ENCODE assay signal across 8 mouse cellular contexts in the genomic region with DNA sequence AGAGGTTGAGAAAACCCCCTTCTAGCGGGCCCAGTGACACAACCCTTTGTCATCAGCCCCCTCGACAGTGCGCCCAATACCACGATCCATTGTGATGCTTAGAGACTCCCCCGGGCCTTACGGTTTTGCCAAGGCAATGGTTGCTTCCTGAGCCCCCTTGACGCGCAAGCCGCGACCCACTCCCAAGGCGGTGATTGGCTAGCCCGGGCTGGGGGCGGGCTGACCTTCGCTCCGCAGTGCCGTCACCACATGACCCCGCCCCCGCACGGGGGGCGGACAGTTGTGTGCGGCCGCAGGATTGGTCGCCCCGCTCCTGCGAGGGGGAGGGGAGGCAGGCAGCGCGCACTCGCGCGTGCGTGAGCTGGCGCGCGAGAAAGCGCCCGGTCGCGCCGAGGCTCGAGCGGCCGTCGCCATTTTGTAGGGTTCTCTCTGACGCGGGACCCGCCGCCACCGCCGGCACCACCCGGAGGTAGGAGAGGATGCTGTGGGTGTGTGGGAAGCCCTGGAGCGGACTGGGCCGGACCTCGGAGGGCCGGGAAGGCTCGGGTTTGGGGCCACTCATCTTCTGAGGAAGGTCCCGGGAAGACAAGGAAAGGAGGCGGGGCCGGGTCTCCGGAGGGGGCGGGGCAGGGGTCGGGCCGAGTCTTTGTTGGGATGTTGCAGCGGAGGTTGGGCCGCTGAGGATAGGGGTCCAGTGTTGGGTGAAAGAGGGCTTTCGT. TPM values are rescaled to one million over a fixed set of nuclear protein-coding genes. Genes with fewer than 3 reads are reported as not detected.
DNase-seq lines count a peak whose midpoint lies in the region; ATAC-seq lines count a peak whose summit lies in the region.

Rbm4b (plus strand) TSS at position 305 of the 719 bp plus-strand sequence.

- no peaks in the 10 kb centered on the region for H3K9me3 ChIP-seq in embryonic facial prominence, embryonic 14.5 days (ENCODE audit: control insufficient read depth, low read length)
- H3K9me3 ChIP-seq in kidney, embryonic 14.5 days (ENCODE audit: control insufficient read depth, low read length), result no peaks in the 10 kb centered on the region
- no peaks in the 10 kb centered on the region for H3K9me3 ChIP-seq in limb, embryonic 15.5 days

- H3K9ac ChIP-seq in embryonic facial prominence, embryonic 14.5 days (ENCODE audit: low read depth, low read length), result peak within 1 kb of the TSS; percentile 80
- H3K9ac ChIP-seq in kidney, embryonic 14.5 days (ENCODE audit: low read depth, low read length), result peak within 1 kb of the TSS; percentile 79
- H3K9ac ChIP-seq in limb, embryonic 15.5 days, result peak within 1 kb of the TSS; percentile 85

- under 1% methylated on average over 37 of the region's 65 CpGs for WGBS in embryonic facial prominence, embryonic 14.5 days
- under 1% methylated on average over 65 of the region's 65 CpGs for WGBS in kidney, embryonic 14.5 days
- under 1% methylated on average over 65 of the region's 65 CpGs for WGBS in limb, embryonic 15.5 days

- H3K27me3 ChIP-seq in embryonic facial prominence, embryonic 14.5 days (replicated peaks; ENCODE audit: control insufficient read depth, insufficient read depth, low read length), result no peaks in the 10 kb centered on the region
- no peaks in the 10 kb centered on the region for H3K27me3 ChIP-seq in kidney, embryonic 14.5 days (ENCODE audit: control insufficient read depth, insufficient read depth, low read length)
- no peaks in the 10 kb centered on the region for H3K27me3 ChIP-seq in limb, embryonic 15.5 days

- DNase-seq in 3T3-L1 (ENCODE audit: low read depth, low spot score), result peak; percentile 92
- peak; percentile 93 to 96 for DNase-seq in adrenal gland, postnatal 4 days (ENCODE audit: low spot score in 2 of 2)
- peak; percentile 98 for DNase-seq in embryonic facial prominence, embryonic 14.5 days (ENCODE audit: low spot score)
- DNase-seq in heart, adult 9 months (ENCODE audit: low spot score in 2 of 2), result peak; percentile 95 to 96
- DNase-seq in monocyte, adult 2 months (ENCODE audit: low read depth in 1 of 2, low spot score in 2 of 2), result peak; percentile 83 to 94
- peak; percentile 96 to 97 for DNase-seq in spleen, postnatal 36 days (ENCODE audit: low spot score in 2 of 2)

- H3K4me3 ChIP-seq in embryonic facial prominence, embryonic 14.5 days (ENCODE audit: low read depth, low read length), result peak within 1 kb of the TSS; percentile 58
- H3K4me3 ChIP-seq in kidney, embryonic 14.5 days (ENCODE audit: low read length), result peak within 1 kb of the TSS; percentile 74
- peak within 1 kb of the TSS; percentile 72 for H3K4me3 ChIP-seq in limb, embryonic 15.5 days

- H3K27ac ChIP-seq in embryonic facial prominence, embryonic 14.5 days (replicated peaks; ENCODE audit: low read depth, low read length), result peak within 1 kb of the TSS; percentile 90
- H3K27ac ChIP-seq in kidney, embryonic 14.5 days (ENCODE audit: low read depth, low read length), result peak within 1 kb of the TSS; percentile 92
- H3K27ac ChIP-seq in limb, embryonic 15.5 days, result peak within 1 kb of the TSS; percentile 97

- H3K4me2 ChIP-seq in embryonic facial prominence, embryonic 14.5 days (ENCODE audit: low read depth, low read length), result peak within 1 kb of the TSS; percentile 75
- peak within 1 kb of the TSS; percentile 60 for H3K4me2 ChIP-seq in kidney, embryonic 14.5 days (replicated peaks; ENCODE audit: low read depth, low read length)
- peak within 1 kb of the TSS; percentile 68 for H3K4me2 ChIP-seq in limb, embryonic 15.5 days

- ATAC-seq in embryonic facial prominence, embryonic 14.5 days (ENCODE audit: low read depth), result peak; percentile 96
- ATAC-seq in kidney, embryonic 14.5 days (ENCODE audit: low FRiP score, low TSS enrichment), result peak; percentile 97
- ATAC-seq in limb, embryonic 15.5 days (ENCODE audit: insufficient number of reproducible peaks, low FRiP score, low TSS enrichment, low read depth), result peak; percentile 96

- peaks cover 31% of the 10 kb centered on the region for H3K36me3 ChIP-seq in embryonic facial prominence, embryonic 14.5 days (ENCODE audit: control insufficient read depth, insufficient read depth, low read length)
- peaks cover 22% of the 10 kb centered on the region; the same call in 1 of the 2 replicates for H3K36me3 ChIP-seq in kidney, embryonic 14.5 days (ENCODE audit: control insufficient read depth, insufficient read depth, low read length)
- 0 out of 2 replicates have a peak, but pooled peaks cover 8% of the 10 kb centered on the region for H3K36me3 ChIP-seq in limb, embryonic 15.5 days

- peaks cover 23% of the 10 kb centered on the region for H3K4me1 ChIP-seq in embryonic facial prominence, embryonic 14.5 days (ENCODE audit: control insufficient read depth, insufficient read depth, low read length)
- H3K4me1 ChIP-seq in kidney, embryonic 14.5 days (ENCODE audit: control insufficient read depth, insufficient read depth, low read length), result peaks cover 16% of the 10 kb centered on the region
- peaks cover 18% of the 10 kb centered on the region for H3K4me1 ChIP-seq in limb, embryonic 15.5 days

RNA-seq across cellular contexts. Expression of gene Rbm4b, which starts in this region (rescaled TPM):
- total RNA-seq in adrenal gland, postnatal 4 days (2021), result 10 to 100 TPM; 15.7 to 15.9 TPM
- 41.1 and 50.0 TPM in 2 replicates for polyA plus RNA-seq in embryonic facial prominence, embryonic 14.5 days (2014; fragmentation: Nextera tagmentation; extraction: Ambion mirVana)
- 69.2 and 79.8 TPM in 2 replicates for polyA plus RNA-seq in kidney, embryonic 14.5 days (2014; fragmentation: Nextera tagmentation; extraction: Ambion mirVana)
- polyA plus RNA-seq in limb, embryonic 15.5 days (2015; fragmentation: Nextera tagmentation; extraction: Ambion mirVana), result 56.3 and 56.9 TPM in 2 replicates

Comparison
In these comparisons a context has a peak if more than half of its experiments do, and no peak if none do; other contexts are left out.
1. Peak in every context shown above with its lines: DNase-seq, ATAC-seq, H3K4me3 ChIP-seq and H3K27ac ChIP-seq.